Mouse (Mus musculus): ENCODE results near the gene Ppfibp2.

DNA sequence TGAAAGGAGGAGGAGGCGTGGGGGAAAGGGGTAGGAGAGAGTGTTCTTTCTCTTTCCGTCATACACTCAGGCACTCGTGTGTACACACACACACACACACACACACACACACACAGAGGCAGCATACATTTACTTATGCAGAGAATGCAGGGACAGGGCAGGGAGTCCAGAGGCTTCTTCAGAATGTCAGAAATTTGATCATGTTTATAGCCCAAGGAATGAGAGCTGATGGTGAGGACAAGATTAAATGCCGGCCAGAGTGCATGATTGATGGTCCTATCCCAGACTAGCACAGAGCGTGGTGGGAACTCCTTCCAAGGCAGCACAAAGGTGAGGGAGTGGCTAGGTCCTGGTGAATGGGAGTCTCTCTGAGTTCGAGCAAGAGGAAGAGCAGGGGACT lies 96.5 kb downstream of the Ppfibp2 start:
- TF ChIP-seq CTCF (IDR thresholded peaks at IDR 0.05; ENCODE audit: low read depth, low read length) (no peak), GATA2 (IDR thresholded peaks at IDR 0.05; ENCODE audit: borderline replicate concordance, low read depth, low read length) (no peak)
